Mouse (Mus musculus): ENCODE results near the gene Cxcl1.

Gene Cxcl1

GRCm38 (mm10) chr5:90880335-90880850 is 10.6 kb upstream of the Cxcl1 start:
- no peak for TF ChIP-seq GATA4 (IDR thresholded peaks at IDR 0.05; ENCODE audit: insufficient replicate concordance, low read length)

GRCm38 (mm10) chr5:90881021-90881420 is 10.0 kb upstream of the Cxcl1 start:
- TF ChIP-seq GATA4 (IDR thresholded peaks at IDR 0.05; ENCODE audit: insufficient replicate concordance, low read length), result 0 out of 2 replicates have a peak, but pooled peaks have one; percentile 12

- TF ChIP-seq GATA4 (IDR thresholded peaks at IDR 0.05; ENCODE audit: insufficient replicate concordance, low read length), result no peak
Observed at GRCm38 (mm10) chr5:90881682-90882081, 9.4 kb upstream of the Cxcl1 start.

DNA sequence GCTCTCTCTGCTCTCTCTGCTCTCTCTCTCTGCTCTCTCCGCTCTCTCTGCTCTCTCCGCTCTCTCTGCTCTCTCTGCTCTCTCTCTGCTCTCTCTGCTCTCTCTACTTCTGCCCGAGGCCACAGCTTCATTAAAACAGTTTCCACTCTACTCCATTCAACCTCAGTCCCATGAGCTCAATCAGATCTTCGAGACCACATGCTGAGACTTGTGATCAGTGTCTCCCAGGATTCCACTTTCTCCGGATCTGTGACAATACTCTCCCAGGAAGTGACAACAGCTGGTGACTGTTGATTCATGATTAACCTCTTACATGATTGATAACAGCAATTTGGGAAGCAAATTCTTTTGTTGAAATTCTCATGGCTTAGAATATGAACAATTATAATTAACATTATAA is 8.9 kb upstream of the Cxcl1 start:
- no peak for TF ChIP-seq GATA4 (IDR thresholded peaks at IDR 0.05; ENCODE audit: insufficient replicate concordance, low read length)

DNA sequence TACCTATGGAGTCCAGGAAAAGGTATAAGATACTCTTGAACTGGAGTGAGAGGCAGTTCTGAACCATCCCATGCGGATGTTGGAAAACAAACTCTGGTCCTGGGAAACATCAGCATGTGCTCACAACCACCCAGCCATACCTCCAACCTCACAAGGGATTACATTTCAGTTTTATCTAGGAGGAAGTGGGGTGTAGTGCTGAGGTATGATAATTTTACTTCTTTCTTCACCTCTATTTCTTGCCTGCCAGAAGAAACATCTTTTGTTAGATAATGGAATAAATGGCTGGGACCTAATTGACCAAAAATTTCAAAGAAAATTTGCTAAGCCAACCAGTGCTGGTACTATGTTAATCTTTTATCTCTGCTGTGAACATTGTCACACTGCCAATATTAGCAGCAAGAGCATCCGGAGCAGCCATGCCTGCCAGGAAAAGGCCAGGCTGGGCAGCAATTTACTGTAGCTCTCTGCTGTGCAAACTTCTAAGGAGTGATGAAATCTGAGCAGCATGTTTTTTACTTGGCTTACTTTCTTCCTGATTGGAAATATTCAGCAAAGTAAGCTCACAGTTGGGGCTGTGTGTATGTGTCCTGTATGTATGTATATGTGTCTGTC is 6.3 kb upstream of the Cxcl1 start:
- peak; percentile 74; the same call in 1 of the 2 replicates for TF ChIP-seq GATA4 (IDR thresholded peaks at IDR 0.05; ENCODE audit: insufficient replicate concordance, low read length)

GRCm38 (mm10) chr5:90888661-90889060 is 2.4 kb upstream of the Cxcl1 start:
- no peak for TF ChIP-seq GATA4 (IDR thresholded peaks at IDR 0.05; ENCODE audit: insufficient replicate concordance, low read length)

DNA sequence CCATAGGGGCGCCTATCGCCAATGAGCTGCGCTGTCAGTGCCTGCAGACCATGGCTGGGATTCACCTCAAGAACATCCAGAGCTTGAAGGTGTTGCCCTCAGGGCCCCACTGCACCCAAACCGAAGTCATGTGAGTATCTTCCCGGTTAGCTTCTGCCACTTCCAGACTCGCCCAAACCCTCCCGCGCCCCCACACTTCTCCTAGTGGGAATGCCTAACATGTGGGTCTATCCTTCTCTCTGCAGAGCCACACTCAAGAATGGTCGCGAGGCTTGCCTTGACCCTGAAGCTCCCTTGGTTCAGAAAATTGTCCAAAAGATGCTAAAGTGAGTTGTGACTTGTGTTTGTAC is 398 bp downstream of the Cxcl1 start:
- no peak for TF ChIP-seq GATA4 (IDR thresholded peaks at IDR 0.05; ENCODE audit: insufficient replicate concordance, low read length)

DNA sequence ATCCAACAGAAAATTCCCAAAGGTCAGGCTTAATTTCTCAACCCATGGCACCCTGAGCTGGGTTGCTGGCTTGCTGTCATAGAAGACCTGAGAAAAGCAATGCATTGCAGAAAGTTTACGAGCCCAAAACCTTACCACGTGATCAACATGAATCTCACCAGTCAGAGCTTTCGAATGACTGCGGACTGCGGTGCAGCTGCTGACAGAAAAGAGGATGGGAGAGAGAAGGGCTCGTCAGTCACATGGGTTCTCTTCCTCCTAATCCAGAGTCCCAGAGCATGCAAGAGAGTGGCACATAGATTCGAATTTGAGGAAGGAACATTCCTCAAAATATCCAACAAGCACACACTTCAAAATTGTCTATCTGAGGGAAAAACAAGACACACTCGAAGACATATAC is 3.2 kb downstream of the Cxcl1 start:
- no peak for TF ChIP-seq GATA4 (IDR thresholded peaks at IDR 0.05; ENCODE audit: insufficient replicate concordance, low read length)

GRCm38 (mm10) chr5:90897429-90897828 is 6.4 kb downstream of the Cxcl1 start:
- TF ChIP-seq GATA4 (IDR thresholded peaks at IDR 0.05; ENCODE audit: insufficient replicate concordance, low read length), result no peak

DNA sequence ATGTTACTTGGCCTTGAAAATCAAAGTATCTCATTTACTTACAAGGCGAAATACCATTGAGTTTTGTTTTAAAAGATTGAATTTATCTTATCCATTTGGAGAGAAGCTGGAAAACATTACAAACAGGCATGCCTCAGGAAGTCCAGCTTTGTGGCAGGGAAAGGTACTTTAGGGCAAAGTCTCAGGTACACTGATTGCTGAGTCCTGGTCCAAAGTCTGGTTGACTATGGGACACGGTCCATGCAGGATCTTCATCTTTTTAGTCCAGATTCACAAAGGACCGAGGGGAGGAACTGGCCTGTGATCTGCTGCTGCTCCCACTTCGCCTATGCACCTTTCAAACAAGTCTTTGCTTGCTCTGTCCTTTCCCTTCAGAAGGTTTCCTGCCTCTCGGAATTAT is 8.3 kb downstream of the Cxcl1 start:
- TF ChIP-seq GATA4 (IDR thresholded peaks at IDR 0.05; ENCODE audit: insufficient replicate concordance, low read length), result no peak

DNA sequence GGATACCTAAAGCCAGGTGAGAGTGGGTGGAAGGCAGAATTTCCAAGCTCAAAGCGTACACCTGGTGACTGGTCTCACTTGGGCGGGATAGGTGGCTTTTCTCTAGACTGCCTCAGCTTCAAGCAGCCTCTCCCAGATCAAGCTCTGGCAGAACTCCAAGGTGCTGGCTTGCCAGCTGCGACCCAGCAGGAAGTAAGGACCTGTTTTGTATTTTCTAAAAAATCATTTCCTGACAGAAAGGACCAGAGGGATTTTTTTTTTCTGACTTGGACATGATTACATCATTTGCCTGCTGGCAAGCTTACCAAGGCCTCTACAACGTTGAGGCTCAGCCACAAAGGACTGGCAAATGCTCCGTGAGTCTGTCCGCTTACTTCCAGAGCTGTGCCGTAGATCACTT is 9.1 kb downstream of the Cxcl1 start:
- no peak for TF ChIP-seq GATA4 (IDR thresholded peaks at IDR 0.05; ENCODE audit: insufficient replicate concordance, low read length)

DNA sequence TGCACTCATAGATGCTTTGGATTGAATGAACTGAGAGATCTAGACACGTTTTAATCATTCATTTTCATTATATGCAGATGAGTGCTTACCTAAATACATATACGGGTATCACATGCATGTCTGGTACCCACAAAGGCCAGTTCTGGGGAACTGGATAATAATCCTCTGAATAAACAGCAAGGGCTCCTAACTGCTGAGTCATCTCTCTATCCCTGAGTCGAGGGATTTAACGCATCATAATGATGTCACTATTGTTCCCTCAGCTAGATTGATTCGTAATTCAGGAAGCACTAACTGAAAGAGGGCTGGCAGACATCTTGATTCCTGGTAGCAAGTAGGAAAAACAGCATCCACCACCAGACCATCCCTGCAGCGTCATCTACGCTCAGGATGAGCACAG is 9.6 kb downstream of the Cxcl1 start:
- TF ChIP-seq GATA4 (IDR thresholded peaks at IDR 0.05; ENCODE audit: insufficient replicate concordance, low read length), result no peak

- no peak for TF ChIP-seq GATA4 (IDR thresholded peaks at IDR 0.05; ENCODE audit: insufficient replicate concordance, low read length)
Observed at GRCm38 (mm10) chr5:90902380-90903260, 11.6 kb downstream of the Cxcl1 start.

DNA sequence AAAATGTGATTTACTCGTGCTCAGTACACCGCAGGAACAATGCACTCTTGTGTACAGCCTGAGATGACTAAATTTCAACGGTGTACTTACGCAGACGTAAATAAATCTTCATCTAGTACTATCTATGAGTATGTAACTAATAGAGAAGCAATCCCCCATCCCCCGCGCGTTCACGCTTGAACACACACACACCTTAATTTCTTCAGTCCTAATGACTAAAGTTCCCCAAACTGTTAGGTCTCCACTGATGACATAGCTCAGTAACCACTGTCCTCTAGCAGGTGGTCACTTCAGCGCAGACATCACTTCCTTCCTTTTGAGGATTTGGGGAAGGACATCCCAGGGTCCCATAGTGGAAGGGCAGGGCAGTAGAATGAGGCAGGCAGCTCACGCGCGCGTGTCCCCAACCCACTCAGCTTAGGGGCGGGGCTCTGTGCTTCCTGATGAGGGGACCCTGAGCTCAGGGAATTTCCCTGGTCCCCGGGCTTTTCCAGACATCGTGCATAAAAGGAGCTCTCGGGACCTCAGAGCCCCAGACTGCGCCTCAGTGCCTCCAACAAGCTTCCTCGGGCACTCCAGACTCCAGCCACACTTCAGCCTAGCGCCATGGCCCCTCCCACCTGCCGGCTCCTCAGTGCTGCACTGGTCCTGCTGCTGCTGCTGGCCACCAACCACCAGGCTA is 12.4 kb downstream of the Cxcl1 start, which contains the start of gene Cxcl2:
Gene Cxcl2, plus strand, starts transcription at position 533 of the 682 bp plus-strand sequence.
- TF ChIP-seq GATA4 (IDR thresholded peaks at IDR 0.05; ENCODE audit: insufficient replicate concordance, low read length), result no peak

- no peak for TF ChIP-seq GATA4 (IDR thresholded peaks at IDR 0.05; ENCODE audit: insufficient replicate concordance, low read length)
Observed at GRCm38 (mm10) chr5:90908983-90909382, 17.9 kb downstream of the Cxcl1 start.

GRCm38 (mm10) chr5:90919495-90919894 is 28.5 kb downstream of the Cxcl1 start:
- TF ChIP-seq GATA4 (IDR thresholded peaks at IDR 0.05; ENCODE audit: insufficient replicate concordance, low read length), result no peak
